Comparison of ENCODE assay signal across 17 mouse cellular contexts in the genomic region with DNA sequence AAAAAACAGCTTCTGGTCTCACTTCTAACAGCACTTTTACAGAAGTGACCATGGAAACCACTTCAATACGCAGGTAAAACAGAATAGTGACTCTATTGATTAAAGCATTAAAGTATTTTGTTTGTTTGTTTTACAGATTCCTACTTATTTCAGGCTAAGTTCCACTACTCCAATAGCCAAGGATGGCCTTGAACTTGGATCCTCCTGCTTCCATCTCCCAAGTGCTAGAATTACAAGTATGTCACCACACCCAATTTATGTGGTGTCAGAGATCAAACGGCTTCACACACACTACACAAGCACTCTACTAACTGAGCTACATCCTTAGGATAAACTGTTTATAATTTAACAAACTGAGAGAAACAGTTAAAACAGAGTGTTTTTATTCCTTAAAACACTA.
"Had no signal": no experiment of that assay in that cellular context is flagged by ENCODE, and none has a peak within 500 bp of the region (broad histone marks: within the 10 kb centered on the region; RNA-seq: fewer than 3 reads in every experiment).

No protein-coding gene starts in this region.

- H3K27me3 ChIP-seq: liver, embryonic 13.5 days; neural tube, embryonic 12.5 days; stomach, embryonic 15.5 days had no signal

- DNase-seq: liver; liver, embryonic 13.5 days; liver, postnatal 0 days; lung, embryonic 14.5 days; right cerebral cortex, postnatal 14 days; thymus, adult 2 months; thymus, postnatal 25 days; thymus, postnatal 4 days had no signal

- H3K36me3 ChIP-seq: liver, embryonic 13.5 days; stomach, embryonic 15.5 days had no signal

- H3K9ac ChIP-seq: liver, embryonic 13.5 days; liver, embryonic 15.5 days; liver, postnatal 0 days; lung, embryonic 14.5 days; midbrain, embryonic 13.5 days; midbrain, embryonic 15.5 days; neural tube, embryonic 12.5 days; stomach, embryonic 15.5 days had no signal

- ATAC-seq: liver, postnatal 0 days; midbrain, embryonic 13.5 days; midbrain, embryonic 15.5 days had no signal

- H3K4me1 ChIP-seq: stomach, embryonic 15.5 days had no signal

- H3K4me2 ChIP-seq: liver, embryonic 13.5 days; liver, embryonic 15.5 days; midbrain, embryonic 11.5 days; neural tube, embryonic 12.5 days; stomach, embryonic 15.5 days had no signal

- H3K27ac ChIP-seq: liver, embryonic 13.5 days; liver, embryonic 15.5 days; macrophage; midbrain, embryonic 13.5 days; midbrain, embryonic 15.5 days; neural tube, embryonic 12.5 days; stomach, embryonic 15.5 days; stomach, postnatal 0 days had no signal

- H3K4me3 ChIP-seq: liver, embryonic 13.5 days; liver, embryonic 15.5 days; megakaryocyte, embryonic 14.5 days; midbrain, embryonic 13.5 days; midbrain, embryonic 15.5 days; neural tube, embryonic 12.5 days; stomach, embryonic 15.5 days had no signal

- H3K9me3 ChIP-seq: liver, embryonic 13.5 days; liver, embryonic 15.5 days; megakaryocyte, embryonic 14.5 days; midbrain, embryonic 13.5 days; midbrain, embryonic 15.5 days; neural tube, embryonic 12.5 days; stomach, embryonic 15.5 days had no signal
